Mouse (Mus musculus): ENCODE results near the gene Hspg2. TPM values are rescaled to one million over a fixed set of nuclear protein-coding genes. Genes with fewer than 3 reads are reported as not detected.

The Hspg2 gene
- polyA plus RNA-seq, 3 experiments from 2014 or later = not detected

DNA sequence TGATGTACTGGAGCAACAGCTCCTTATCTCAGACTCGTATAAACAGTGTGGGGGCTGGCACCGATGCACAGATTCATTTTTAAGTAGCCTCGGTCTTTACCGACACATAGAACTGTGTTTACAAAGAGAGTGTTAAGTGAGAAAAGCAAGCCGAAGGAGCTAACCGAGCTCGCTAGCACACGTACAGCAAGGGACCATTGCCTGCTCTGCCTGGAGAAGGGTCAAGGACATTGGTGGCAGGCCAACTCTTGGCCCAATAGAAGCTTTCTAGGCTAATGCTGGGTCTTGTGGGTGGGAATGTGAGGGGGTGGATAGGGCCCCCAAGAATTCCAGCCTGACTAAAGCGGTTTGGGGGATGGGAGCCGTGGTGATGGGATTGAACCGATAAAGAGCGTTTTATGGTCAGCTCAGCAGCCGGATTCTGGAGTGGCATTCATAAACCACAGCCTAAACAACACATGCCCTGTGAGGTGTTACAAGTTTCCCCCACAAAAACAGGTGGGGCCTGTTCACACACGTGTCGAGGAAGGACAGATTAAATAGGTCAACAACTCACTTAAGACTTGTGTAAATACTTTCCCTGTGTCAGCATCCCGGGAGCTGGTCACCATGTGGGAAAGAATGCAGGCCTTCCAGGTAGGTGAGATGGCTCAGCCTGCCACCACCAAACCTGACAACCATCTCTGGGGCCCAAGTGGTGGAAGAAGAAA, 6.4 kb upstream of the Hspg2 start:
- ATAC-seq = no peak

DNA sequence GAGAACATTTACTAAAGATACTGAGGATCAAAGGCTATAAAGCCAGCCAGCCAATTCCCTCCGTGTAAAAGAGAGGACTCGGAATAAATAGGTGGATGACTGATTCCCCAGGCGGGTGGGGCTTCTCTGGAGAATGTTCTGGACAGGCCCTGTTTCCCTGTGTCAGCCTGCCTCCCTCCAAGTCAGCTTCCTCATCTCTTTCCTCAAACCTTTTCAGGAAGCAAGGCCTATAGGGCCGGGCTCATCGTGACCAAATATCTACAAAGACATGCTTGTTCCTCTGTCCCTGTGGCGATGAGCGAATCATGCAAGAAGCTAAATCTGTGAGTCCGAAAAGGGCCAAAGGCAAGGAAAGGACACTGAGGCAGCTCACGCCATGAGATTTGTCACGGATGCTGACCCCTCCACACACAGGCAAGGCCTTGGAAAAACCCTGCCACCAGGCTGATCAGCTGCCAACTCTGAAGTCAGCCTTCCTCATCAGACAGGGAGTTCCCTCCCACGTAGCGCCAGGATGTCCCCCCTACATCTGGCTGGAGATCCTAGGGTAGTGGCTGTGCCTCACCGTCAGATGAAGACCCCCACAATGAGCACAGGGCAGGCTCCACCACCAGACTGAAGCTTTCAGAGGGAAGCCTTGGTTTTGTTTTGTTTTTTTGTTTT, 3.3 kb upstream of the Hspg2 start:
- no peak for ATAC-seq

DNA sequence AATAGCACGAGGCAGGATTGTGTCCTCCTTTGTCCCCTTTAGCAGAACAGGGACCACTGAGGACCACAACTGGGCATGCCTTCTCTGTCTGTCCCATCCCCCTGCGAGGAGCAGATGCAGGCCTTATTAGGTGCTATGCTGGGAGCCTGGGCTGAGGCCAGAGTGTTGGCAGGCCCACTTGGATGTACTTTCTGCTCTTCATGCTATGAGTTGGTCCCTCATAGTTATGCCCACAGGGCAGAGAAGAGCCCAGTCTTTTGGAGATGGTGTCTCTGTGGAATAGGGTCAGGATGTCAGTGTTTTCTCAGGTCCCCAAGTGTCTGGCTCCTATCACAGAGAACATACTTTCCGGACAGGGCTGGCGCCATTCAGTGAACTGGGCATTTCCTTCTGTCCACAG, 1.6 kb upstream of the Hspg2 start:
- ATAC-seq = no peak

DNA sequence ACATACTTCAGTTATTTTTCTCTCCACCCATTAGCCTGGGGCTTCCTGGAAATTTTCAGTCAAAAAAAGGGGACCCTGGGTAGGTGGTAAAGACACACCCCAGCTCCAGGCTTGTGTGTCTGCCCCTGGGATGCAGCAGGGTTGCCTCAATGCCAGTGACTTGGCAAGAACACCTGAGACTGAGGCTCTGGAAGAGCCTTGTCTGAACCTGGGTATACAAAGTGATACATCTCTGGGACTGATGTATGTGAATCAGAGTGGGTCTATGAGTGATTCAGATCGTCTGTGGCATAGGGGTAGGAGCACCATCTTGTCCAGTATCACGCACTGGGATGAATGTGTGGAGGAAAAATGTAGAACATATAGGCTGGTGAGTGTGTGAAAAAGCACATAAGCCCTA, 1.0 kb upstream of the Hspg2 start:
- no peak for ATAC-seq

DNA sequence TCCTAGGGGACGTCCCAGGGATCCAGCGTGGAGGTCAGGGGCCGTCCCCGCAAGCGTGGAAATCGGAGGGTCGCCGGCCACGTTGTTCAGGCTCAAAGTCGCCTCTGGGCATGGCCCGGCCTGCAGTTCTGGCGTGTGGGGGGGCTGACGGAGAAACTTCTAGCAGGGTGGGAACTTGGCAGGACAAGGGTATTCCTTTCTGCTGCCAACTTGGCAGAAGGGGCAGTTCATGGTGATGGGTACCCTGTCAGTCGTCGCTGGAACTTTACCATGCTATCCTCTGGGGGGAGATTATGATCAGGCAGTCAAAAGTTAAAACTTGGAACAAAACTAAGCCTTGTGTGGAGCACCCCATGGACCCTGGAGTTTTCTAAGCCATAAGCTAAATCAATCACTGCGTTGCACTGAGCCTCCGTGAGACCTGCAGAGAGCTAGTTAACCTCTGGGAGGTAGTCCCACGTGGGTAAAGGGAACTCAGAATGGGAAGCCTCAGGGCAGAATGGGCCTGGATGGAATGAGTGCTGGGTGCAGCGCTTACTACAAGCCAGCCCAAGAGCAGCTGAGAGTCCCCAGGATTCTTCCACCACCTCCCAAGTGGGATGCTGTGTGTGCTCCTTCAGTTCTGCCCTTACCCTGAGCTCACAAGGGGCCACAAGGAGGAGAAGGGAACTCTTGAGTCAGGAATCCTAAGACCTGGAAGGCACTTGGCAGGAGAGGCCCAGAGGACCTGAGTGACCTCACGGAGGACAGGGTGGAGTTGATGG, 694 bp downstream of the Hspg2 start:
- ATAC-seq = no peak

DNA sequence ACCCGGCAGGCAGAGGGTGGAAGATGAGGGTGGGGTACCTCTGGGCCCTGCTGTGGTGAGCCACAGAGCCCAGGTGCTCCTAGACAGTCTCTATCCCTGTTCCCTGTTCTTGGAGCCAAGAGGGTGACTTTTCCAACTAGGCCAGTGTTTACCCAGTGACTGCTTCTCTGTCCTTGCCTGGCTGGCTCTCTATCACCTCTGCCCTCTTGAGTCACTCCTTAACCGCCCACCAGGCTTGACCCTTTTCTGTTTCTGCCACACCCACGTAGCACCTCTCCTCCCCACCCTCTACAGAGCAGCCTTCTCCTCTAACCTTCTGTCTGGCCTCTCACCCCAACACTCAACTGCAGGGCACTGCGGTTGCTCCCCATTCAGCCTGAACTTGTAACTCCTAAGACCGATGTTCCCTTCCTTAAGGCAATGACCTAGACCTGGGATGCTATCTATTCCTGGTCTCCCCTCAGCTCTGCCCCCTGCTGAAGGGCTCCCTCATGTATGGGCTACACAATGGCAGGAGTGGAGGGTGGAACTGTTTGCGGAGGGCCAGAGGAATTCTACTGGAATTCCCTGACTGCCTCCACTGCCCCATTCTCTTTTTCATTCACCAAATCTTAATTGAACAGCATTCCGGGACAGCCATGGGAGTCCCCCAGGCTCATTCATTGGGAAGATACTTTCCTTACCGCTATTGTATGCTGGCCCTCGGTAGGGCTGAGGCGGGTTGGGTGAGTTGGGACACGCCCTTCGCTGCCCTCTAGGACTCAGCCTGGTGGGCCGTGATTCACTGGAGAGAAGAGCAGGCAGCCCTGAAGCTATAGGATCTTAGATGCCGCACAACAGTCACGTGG, 1.5 kb downstream of the Hspg2 start:
- ATAC-seq = no peak

DNA sequence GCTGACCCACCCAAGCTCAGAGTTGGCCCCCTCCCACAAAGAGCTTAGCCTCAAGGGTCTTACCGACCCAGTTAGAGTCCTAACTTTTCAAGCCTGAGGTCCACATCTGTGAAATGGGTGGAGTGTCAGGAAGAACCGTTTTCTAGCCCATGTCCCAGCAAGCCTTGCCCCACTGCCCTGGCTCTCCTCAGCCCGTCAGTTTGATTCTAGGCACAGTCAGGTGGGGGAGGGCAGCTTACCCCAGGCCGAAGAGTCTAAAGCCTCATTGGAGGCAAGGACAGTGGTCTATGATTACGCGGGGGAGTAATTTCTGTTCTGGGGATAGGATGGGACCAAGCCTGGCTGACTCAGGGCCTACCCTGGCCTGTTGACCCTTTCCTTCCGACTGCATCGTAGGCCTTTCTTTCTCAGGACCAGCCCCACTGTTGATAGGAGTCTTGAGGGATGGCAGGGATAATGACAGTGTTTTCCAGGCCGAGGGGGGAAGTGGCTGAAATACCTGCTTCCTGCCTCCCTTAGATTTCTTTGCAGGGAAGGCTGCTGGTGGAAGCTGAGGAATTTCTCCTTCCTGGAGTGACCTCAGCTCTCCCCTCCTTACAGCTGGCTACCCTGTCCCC, 2.2 kb downstream of the Hspg2 start:
- no peak for ATAC-seq

DNA sequence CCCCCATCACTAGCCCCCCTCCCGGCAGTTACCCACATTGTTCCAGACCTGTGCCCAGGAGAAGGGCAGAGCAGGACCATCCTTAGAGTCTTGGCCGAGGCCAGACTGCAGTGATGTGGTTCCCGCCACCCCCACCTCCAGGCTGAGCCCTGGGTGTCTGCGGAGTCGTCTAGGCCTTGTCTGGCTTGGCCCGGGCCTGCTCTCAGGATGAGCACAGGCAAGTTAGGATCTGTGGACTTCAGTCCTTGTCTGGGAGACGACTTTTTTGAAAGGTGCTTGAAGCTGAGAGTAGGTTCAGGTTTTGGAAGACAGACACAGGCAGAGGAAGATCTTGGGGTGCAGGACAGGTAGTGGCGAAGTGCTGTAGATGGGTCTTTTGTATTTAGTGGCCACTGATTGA, 2.8 kb downstream of the Hspg2 start:
- ATAC-seq = no peak

DNA sequence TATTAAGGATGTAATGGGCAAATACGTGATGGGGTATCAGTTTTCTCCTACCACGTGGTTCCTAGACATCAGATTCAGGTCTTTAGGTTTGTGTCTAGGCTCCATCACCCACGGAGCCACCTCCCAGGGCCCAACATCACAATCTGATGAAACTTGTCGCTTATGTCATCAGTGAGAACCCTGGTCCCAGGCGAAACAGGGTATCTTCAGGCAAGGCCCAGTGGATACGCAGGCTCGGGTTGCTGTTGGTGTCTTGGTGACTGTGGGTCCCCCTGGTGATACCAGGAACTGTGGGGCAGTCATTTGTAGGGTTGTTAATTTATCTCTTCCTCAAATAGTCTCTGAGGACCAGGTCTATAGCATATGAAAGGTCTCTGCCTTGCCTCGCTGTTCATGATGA, 4.7 kb downstream of the Hspg2 start:
- ATAC-seq = no peak

DNA sequence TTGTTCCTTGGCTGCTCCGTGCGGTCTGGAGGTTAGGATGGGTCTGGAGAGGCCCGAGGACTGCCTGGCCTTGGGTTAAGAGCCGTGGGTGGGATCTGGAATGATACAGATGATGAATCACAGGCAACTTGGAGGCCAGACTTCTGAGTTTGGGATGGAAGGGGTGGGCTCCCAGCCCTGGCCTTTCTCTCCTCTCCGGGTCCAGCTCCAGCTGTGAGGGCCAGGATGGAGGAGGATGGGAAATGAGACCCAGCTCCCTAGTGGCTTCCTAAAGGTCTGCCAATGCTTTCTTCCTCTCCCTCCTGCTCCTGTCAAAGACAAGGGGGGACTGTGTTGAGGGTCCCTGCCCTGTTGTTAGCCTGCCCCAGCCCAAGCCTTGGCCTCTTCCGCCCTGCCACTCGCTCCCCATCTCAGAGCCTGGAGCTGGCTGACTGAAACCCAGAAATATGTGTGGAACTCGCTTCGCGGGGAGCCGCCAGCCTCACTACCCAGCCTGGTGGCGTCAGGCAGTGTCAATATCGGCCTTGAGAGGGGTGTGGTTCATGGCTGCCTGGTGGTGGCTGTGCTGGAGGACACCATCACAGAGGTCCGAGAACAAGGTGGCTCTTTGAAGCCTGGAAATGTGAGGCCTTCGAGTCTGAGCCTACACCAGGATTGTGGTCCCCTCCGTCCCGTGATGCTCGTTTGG, 5.3 kb downstream of the Hspg2 start:
- no peak for ATAC-seq

DNA sequence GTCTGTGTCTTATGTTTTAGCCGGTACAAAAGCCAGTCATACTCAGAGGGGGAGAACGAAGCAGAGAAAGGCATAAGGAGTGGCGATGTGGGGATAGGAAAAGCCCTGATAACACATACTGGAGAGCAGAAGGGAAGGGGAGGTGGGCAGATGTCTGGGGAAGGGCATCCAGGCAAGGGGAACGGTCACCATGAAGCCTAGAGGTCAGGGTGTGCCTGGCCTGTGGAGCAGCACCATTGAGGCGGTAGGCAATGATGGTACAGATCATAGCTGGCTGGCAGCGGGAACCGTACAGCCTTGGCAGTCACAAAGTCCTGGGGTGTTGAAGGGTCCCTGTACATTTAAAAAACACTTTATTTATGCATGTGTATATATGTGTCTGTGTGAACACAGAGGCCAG, 6.1 kb downstream of the Hspg2 start:
- no peak for ATAC-seq

DNA sequence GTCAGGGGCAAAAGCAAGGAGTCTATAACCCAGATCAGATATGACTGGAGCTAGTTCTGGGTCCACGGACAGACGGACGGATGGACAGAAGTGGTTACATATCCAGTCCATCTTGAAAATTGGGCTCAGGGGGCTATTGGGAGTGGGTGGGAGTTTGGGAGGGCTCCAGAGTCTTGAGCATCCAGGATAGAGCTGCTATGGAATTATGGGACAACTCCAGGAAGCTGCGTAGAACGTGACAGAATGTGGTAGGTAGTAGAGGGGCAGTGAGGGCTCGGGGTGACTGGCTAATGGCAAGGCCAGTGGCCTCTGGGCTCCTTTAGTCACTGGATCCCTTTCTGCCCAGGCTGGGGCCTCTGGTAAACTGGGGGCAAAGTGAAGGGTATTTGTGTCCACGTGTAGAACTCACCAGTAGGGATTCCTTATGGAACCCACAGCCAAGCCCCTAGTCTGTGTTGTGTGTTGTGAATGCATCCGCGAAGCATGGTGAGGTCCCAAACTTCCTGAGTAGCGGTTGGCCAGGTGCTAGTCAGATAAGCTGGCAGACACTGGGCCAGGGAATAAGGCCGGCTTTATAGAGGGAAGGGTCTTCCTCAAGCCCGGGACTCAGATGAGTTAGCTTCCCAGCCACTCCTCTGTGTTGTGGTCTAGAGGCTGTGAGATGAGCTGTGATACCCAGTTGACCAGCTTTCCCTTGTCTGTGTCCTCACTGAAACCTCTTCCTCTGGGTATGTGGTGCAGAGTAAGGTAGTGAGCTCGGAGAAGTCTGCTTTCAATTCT, 6.9 kb downstream of the Hspg2 start:
- ATAC-seq = no peak

DNA sequence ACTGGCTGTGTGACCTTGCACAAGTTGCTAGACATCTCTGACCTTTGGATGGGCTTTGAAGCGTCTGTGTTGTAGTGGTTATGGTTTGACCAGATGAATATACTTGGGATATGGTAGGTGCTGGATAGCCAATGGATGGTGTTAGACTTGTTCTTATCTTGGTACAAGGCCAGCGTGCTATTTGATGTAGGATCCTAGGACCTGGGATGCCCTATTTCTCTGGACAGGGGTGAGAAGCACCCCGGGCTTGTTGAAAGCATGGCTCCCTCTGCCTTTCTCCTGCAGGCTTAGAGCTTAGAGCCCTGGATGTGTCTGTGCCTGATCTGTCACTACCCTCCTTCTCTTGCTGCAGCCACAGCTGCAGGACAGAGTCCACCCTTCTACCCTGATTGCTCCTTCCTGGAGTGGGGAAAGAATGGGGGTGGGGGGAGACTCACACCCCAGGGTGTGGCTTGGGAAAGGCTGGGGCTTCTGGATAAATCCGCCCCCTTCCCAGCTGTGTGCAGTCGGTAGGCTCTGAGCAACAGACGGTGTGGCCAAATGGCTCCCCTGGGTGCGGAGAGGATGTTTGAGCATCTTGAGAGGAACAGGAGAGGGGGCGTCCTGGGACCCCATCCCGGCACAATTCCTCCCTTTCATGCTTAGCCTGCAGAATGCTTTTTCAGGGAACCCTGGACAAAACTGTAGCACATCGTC, 7.6 kb downstream of the Hspg2 start:
- no peak for ATAC-seq

DNA sequence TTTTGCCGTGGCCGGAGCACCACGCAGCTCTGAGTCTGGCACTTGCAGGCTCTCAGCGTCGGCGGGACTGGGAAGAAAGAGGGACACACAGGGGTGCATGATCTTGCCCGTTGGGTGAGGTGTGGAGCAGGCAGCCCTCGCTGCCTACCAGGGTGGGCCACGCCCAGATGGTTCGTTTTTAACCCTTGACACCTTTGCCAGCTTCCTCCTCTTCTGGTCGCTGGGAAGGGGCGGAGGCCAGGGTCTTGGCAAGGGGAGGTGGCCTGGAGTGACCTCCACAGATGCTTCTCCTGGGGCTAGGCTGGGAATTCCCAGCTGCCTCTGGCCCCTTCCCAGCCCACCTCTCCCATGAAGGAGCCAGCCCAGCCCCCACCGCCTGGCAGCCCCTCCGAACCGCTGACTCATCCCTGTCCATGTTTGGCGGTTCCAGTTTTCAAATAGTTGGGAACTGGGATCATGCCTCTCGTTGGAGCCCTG, 8.2 kb downstream of the Hspg2 start:
- ATAC-seq = no peak

DNA sequence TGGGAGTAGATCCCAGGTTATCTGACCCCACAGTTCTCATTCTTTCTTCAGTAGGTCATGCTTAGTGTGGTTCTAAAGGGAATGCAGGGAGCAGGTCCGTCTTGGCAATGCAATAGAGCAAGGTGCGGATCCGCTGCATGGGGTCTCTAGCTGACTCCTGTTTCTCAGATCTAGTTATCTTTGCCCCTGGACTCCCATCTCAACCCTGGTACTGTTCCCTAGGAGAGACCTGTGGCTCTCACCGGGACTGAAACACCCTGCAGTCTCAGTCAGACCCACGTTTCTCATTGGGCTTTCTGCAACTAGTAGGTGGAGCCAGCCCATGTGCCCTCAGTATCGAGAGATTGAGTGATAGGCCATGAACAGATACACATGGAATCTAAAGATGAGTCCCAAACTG, 9.0 kb downstream of the Hspg2 start:
- no peak for ATAC-seq

DNA sequence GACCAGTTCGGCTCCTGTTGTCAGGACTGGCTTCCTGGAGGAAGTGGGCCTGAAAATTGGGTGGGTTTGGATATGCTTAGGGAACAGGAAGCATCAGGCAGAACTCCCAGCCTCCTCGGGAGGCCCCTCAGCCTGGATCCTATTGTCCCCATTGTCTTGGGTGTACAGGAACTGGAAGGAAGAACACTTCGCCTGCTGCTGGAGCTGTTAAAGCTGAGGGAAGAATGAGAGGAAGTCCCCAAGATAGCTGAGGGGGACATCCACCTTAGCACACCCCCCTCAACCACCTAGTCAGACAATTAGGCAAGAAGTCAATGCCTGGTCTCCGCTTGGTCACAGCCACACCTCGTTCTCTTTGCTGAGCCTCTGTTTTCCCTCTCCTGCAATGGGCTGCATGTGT, 9.7 kb downstream of the Hspg2 start:
- ATAC-seq = no peak

DNA sequence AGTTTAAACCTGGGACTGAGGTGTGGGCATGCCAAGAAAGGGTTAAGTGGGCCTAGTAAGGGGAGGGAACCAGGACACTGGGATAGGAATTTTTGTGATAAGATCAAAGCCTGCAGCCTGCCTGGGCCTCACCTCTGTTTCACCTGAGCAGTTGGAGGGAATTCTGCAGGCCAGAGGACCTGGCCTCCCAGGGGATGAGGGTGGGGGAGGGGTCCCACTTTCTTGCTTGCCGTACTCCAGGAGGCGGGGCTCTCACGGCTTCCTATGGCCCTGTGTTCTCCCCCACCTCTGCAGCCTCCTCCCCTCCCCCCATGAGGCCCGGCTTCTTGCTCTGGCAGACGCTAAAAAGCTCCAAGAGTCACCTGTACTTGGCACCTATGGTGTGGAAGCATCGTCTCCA, 11.2 kb downstream of the Hspg2 start:
- ATAC-seq = no peak

DNA sequence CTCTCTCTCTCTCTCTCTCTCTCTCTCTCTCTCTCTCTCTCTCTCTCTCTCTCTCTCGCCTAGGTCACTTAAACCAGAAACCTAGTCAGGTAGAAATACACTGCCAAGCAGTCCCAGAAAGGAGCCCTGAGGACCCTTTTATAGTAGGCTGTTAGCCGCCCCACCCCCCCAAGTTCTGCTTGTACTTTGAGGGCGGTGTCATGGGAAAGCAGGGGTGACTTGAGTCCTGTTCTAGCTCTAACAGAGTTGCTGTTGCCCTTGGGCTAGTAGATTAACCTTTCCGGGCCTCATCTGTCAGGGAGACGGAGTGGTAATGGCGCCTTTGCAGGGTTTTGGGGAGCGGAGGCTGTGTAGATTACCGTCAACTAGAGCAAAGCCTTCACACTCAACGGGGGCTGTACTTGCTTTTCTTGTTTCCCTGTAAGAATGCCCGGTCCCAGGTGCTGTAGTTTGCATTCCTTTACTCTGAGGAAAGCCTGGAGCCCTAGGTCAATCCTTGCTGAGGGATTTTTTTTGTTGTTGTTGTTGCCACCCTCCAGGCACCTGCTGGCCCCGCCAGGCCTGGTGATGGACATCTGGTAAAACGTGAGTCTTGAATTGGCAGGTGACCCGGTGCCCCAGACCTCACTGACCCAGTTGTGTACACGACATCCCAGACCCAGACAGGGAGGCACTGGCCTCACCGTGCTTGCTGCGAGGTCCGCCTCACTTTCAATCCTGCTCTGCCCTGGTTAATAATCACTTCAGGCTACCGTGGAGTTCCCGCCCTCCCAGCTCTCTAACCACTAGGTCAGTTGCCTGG, 11.8 kb downstream of the Hspg2 start:
- ATAC-seq = no peak

DNA sequence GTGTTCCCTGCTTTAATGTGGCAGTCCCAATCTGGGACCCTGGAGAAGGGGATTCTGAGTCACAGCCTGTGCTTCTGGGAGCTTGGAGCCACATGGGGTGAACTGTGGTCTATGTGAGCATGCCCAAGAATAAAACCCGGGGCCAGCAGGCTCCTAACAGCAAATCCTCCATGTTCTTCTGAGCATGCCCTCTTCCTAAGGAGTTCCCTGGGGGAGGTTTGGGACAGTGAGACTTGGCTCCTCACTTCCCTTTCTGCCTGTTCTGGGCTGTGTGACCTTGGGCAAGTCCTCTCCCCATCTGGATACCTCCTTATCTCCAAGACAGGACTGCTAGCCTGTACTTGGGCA, 12.4 kb downstream of the Hspg2 start:
- ATAC-seq = no peak

Measured in inflammation-experienced regulatory T-cells, adult 6 months (primary cell).